Mouse (Mus musculus): Measurements from ENCODE around the gene Pgp. TPM values are rescaled to one million over a fixed set of nuclear protein-coding genes. Genes with fewer than 3 reads are reported as not detected.

Pgp gene
- total RNA-seq, 2 experiments from 2014 or later, result 70.6 to 74.9 TPM

GRCm38 (mm10) chr17:24478663-24479380, 8.6 kb downstream of the Pgp start, which contains the start of gene Mlst8:
Gene Mlst8 (minus strand): TSS chr17:24479078.
- intact Hi-C loops (cut with DNase I), result loop anchor here (5.0 kb wide), 1 partner anchor 33 kb away; no protein-coding TSS in a partner anchor
- DNase-seq (ENCODE audit: low spot score in 2 of 2), result peak; percentile 97

GRCm38 (mm10) chr17:24479431-24479830, 9.2 kb downstream of the Pgp start:
- intact Hi-C loops (cut with DNase I), result loop anchor here (5.0 kb wide), 1 partner anchor 33 kb away; no protein-coding TSS in a partner anchor
- DNase-seq (ENCODE audit: low spot score in 2 of 2), result no peak

- DNase-seq (ENCODE audit: low spot score in 2 of 2), result no peak
- intact Hi-C loops (cut with DNase I), result no loop called here
Measured at GRCm38 (mm10) chr17:24480201-24480826, 10.1 kb downstream of the Pgp start.

DNA sequence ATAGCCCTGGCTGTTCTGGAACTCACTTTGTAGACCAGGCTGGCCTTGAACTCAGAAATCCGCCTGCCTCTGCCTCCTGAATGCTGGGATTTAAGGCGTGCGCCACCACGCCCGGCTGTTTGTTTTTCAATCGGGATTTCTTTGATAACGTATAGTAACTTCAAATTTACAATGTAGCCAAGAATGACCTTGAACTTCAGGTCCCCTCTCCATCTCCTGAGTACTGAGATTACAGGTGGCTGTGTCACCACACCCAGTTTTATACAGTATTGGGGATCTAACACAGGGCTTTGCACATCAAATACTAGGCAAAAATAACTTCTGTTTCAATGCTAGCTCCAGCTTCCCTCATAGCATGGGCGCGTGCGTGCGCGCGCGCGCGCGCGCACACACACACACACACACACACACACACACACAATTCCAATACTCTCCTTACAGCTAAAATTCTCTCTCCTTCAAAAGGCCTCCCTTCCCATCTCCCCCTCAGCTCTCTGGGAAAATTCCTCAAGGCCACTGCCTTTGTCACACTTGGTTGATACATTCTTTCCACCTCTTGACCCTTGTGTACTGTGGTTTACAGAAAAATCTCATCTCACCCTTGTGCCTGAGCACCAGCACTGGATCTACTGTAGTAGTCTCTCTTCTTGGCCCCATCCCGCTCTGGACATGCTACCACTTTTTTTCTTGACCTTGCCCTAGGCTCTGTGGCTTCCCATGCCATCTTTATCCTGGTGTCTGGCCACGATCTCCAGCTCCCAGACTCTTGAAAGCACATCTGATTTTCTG, 11.0 kb downstream of the Pgp start:
- intact Hi-C loops (cut with DNase I), result no loop called here
- no peak for DNase-seq (ENCODE audit: low spot score in 2 of 2)

DNA sequence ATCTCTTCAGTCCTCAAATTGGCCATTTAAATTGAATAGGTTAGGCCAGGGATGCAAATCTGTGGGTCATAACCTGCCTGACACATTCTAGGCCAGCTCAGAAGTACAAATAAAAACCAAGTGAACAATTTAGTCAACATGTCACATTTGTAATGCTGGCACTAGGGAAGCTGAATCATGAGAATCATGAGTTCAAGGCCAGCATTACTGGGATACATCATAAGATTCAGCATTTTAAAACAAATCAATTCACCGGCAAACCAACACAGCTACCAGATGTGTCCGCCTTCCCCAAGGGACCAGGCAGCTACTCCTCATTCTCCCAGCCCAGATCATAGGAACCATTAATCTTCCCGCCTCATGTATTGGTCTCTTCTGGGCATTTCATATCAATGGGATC, 13.3 kb downstream of the Pgp start:
- intact Hi-C loops (cut with DNase I), result no loop called here
- no peak for DNase-seq (ENCODE audit: low spot score in 2 of 2)

DNA sequence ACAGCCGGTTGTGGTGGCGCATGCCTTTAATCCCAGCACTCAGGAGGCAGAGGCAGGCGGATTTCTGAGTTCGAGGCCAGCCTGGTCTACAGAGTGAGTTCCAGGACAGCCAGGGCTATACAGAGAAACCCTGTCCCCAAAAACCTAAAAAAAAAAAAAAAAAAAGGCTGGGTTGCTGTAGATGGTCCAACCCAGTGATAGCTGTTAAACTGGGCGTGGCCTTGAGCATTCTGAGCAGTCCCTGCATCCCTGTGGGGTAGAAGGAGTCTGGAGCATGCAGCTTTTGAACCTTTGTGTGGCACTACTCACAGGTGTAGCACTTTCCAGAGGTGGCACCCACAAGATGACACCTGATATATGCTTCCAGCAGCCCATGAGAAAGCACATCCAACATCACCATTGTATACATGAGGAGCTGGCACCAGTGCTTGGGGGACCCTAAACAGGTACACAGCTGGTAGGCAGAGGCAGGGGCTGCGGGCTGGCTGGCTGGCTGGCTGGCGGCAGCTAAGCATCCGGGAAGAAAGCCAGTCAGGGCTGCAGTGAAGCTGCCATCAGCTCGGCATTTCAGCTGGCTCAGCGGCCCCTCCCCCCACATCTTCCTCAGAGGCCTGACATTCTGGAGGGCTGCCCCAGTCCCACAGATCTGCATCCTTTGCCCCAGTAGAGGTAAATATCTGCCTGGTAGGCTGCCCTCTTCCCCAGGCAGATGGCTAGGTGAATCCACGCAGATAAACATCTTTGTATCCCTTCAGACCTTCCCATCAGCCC, 15.1 kb downstream of the Pgp start:
- intact Hi-C loops (cut with DNase I), result no loop called here
- DNase-seq (ENCODE audit: low spot score in 2 of 2), result peak; percentile 56 to 76

- peak; percentile 62 to 84 for DNase-seq (ENCODE audit: low spot score in 2 of 2)
- intact Hi-C loops (cut with DNase I), result no loop called here
Measured at GRCm38 (mm10) chr17:24488186-24488661, 18.0 kb downstream of the Pgp start, which contains the start of gene Caskin1. Gene Caskin1 (plus strand): TSS chr17:24488601.

- intact Hi-C loops (cut with DNase I), result no loop called here
- DNase-seq (ENCODE audit: low spot score in 2 of 2), result peak in 1 of 2 experiments; percentile 50
Measured at GRCm38 (mm10) chr17:24488662-24489264, 18.6 kb downstream of the Pgp start.

DNA sequence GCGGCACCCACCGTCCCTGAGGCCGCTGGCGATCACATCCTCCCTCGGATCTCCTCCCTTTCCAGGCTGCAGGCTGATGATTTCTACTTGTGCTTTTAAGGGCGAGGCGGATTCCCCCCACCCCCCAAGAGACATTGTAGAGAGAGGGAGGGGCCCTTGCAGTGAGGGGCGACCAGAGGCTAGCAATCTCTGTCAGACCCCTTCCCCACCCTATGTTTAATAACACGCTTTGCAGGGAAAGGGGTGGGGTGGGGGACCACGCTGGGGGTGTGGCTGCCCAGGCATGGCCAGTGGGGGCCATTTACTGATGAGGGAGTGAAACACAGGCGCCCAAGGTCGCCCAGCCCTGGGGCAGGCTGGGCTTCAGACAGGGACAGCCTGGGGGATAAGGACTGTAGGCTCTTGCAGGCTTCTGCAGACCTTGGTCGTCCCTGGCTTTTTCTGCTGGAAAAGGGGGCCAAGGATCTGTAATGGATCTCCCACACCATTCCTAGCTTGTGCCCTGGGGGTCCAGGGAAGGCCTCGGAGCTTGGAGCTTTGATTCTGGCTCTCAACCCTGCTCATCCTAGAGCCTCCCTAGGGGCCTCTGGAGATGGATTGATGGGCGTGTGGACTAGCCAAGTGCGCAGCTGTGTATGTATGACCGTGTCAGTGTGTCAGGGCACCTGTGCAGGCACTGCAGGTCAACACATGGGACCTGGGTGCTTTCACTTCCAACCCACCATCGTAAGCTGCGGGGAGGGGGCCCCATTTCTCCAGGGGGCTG, 19.3 kb downstream of the Pgp start:
- intact Hi-C loops (cut with DNase I), result no loop called here
- DNase-seq (ENCODE audit: low spot score in 2 of 2), result no peak

DNA sequence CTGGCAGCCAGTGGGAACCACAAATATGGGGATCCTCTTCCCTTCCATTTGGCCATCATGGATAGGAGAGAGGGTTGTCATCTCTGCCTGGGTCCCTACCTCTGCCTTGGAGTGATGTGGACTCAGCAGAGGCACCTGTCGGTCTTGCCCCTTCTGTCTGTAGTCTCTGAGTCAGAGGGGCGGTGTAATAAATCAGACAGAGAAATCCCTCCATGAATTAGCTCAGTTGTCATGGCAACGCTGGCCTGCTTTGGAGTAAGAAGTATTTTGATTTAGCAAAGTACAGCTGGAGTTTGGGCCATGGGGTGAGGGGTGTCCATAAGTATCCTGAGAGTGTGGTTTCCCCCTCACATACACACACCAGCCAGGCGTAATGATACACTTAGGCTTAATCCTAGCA, 20.2 kb downstream of the Pgp start:
- DNase-seq (ENCODE audit: low spot score in 2 of 2), result peak; percentile 52 to 68
- intact Hi-C loops (cut with DNase I), result no loop called here

GRCm38 (mm10) chr17:24494627-24495335, 24.6 kb downstream of the Pgp start:
- peak; percentile 68 to 71 for DNase-seq (ENCODE audit: low spot score in 2 of 2)
- intact Hi-C loops (cut with DNase I), result no loop called here

- DNase-seq (ENCODE audit: low spot score in 2 of 2), result peak; percentile 64 to 68
- intact Hi-C loops (cut with DNase I), result no loop called here
Measured at GRCm38 (mm10) chr17:24495443-24495842, 25.3 kb downstream of the Pgp start.

- intact Hi-C loops (cut with DNase I), result no loop called here
- no peak for DNase-seq (ENCODE audit: low spot score in 2 of 2)
Measured at GRCm38 (mm10) chr17:24496026-24496425, 25.8 kb downstream of the Pgp start.

GRCm38 (mm10) chr17:24502208-24502607, 32.0 kb downstream of the Pgp start:
- intact Hi-C loops (cut with DNase I), result no loop called here
- no peak for DNase-seq (ENCODE audit: low spot score in 2 of 2)

DNA sequence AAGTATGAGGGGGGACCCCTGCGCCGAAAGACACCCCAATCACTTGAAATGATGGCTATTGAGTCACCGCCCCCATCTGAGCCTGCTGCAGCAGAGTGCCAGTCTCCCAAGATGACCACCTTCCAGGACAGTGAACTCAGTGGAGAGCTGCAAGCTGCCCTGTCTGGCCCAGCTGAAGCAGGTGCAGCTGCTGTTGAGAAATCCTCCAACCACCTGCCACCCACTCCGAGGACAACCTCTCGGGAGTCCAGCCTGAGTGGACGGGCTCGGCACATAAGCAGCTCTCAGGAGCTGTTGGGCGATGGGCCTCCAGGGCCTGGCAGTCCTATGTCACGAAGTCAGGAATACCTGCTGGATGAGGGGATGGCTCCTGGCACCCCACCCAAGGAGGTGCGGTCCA, 33.9 kb downstream of the Pgp start:
- DNase-seq (ENCODE audit: low spot score in 2 of 2), result no peak
- intact Hi-C loops (cut with DNase I), result no loop called here

DNA sequence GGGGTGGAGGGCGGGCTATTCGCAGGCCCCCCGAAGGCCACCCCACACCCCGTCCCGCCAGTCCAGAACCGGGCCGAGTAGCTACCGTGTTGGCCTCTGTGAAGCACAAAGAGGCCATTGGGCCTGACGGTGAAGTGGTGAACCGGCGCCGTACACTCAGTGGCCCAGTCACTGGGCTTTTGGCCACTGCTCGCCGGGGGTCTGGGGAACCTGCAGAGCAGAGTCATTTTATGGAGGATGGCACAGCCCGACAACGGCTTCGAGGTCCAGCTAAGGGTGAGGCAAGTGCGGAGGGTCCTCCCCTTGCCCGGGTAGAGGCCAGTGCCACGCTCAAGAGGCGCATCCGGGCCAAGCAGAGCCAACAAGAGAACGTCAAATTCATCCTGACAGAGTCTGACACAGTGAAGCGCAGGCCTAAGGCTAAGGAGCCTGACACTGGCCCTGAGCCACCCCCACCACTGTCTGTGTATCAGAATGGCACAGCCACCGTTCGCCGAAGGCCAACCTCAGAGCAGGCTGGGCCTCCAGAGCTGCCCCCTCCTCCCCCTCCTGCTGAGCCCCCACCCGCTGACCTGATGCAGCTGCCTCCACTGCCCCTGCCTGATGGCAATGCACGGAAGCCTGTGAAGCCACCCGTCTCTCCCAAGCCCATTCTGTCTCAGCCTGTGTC, 35.2 kb downstream of the Pgp start:
- no peak for DNase-seq (ENCODE audit: low spot score in 2 of 2)
- intact Hi-C loops (cut with DNase I), result no loop called here

All from left cerebral cortex, postnatal 14 days (tissue).